Mouse (Mus musculus): ENCODE data around the gene Psma3. TPM values are rescaled to one million over a fixed set of nuclear protein-coding genes. Genes with fewer than 3 reads are reported as not detected.
A peak's percentile ranks its signal among the peaks of the same experiment; 100 is the strongest.

Psma3 gene
- 100 to 1,000 TPM; 232 TPM for total RNA-seq (2021)
- long read RNA-seq, experiment 1, transcript Psma3-203 (10 exons, 1,027 nt): minor isoform, 5 of 176 reads
- long read RNA-seq, experiment 1, transcript Psma3-206 (11 exons, 1,394 nt): minor isoform, 7 of 176 reads
- long read RNA-seq, experiment 1, transcript Psma3-201 (11 exons, 875 nt): minor isoform, 7 of 176 reads
- long read RNA-seq, experiment 1, transcript Psma3-202 (11 exons, 2,846 nt): major isoform, 121 of 176 reads
- long read RNA-seq, experiment 1, partial matches to known transcripts: 5 of 176 reads
- long read RNA-seq, experiment 1, other reads (novel, unspliced or antisense): 31 of 176 reads
- long read RNA-seq, experiment 2, transcript Psma3-203 (10 exons, 1,027 nt): minor isoform, 10 of 358 reads
- long read RNA-seq, experiment 2, transcript Psma3-201 (11 exons, 875 nt): minor isoform, 26 of 358 reads
- long read RNA-seq, experiment 2, transcript Psma3-202 (11 exons, 2,846 nt): major isoform, 214 of 358 reads
- long read RNA-seq, experiment 2, transcript Psma3-206 (11 exons, 1,394 nt): minor isoform, 7 of 358 reads
- long read RNA-seq, experiment 2, partial matches to known transcripts: 3 of 358 reads
- long read RNA-seq, experiment 2, other reads (novel, unspliced or antisense): 96 of 358 reads

- DNase-seq (ENCODE audit: low spot score in 2 of 2): peak; percentile 89 to 93
Measured at GRCm38 (mm10) chr12:70974441-70975266, at the start of gene Psma3. Gene Psma3, plus strand, starts transcription at chr12:70974621.

GRCm38 (mm10) chr12:70929781-70930180 is 44.6 kb upstream of the Psma3 start:
- DNase-seq (ENCODE audit: low spot score in 2 of 2): no peak

- no peak for DNase-seq (ENCODE audit: low spot score in 2 of 2)
Measured at GRCm38 (mm10) chr12:70937150-70937549, 37.3 kb upstream of the Psma3 start.

GRCm38 (mm10) chr12:70937571-70938384 is 36.6 kb upstream of the Psma3 start, which contains the start of gene Actr10:
Gene Actr10, plus strand, starts transcription at chr12:70937857.
- DNase-seq (ENCODE audit: low spot score in 2 of 2): peak; percentile 87 to 92

GRCm38 (mm10) chr12:70940806-70941205 is 33.6 kb upstream of the Psma3 start:
- DNase-seq (ENCODE audit: low spot score in 2 of 2): no peak

- no peak for DNase-seq (ENCODE audit: low spot score in 2 of 2)
Measured at GRCm38 (mm10) chr12:70944181-70944580, 30.2 kb upstream of the Psma3 start.

- DNase-seq (ENCODE audit: low spot score in 2 of 2): no peak
Measured at GRCm38 (mm10) chr12:70946585-70947256, 27.7 kb upstream of the Psma3 start.

GRCm38 (mm10) chr12:70958640-70959039 is 15.8 kb upstream of the Psma3 start:
- no peak for DNase-seq (ENCODE audit: low spot score in 2 of 2)

GRCm38 (mm10) chr12:70967581-70967980 is 6.8 kb upstream of the Psma3 start:
- peak in 1 of 2 experiments; percentile 6 for DNase-seq (ENCODE audit: low spot score in 2 of 2)

- DNase-seq (ENCODE audit: low spot score in 2 of 2): peak; percentile 81 to 82
Measured at GRCm38 (mm10) chr12:70968141-70968790, 6.2 kb upstream of the Psma3 start.

- peak; percentile 91 to 94 for DNase-seq (ENCODE audit: low spot score in 2 of 2)
Measured at GRCm38 (mm10) chr12:70968791-70969307, 5.6 kb upstream of the Psma3 start.

GRCm38 (mm10) chr12:70969485-70970184 is 4.8 kb upstream of the Psma3 start:
- peak; percentile 58 to 76 for DNase-seq (ENCODE audit: low spot score in 2 of 2)

- DNase-seq (ENCODE audit: low spot score in 2 of 2): no peak
Measured at GRCm38 (mm10) chr12:70973831-70974230, 590 bp upstream of the Psma3 start.

GRCm38 (mm10) chr12:70975406-70975805 is 985 bp downstream of the Psma3 start:
- no peak for DNase-seq (ENCODE audit: low spot score in 2 of 2)

- no peak for DNase-seq (ENCODE audit: low spot score in 2 of 2)
Measured at GRCm38 (mm10) chr12:70975891-70976290, 1.5 kb downstream of the Psma3 start.

GRCm38 (mm10) chr12:70978345-70978744 is 3.9 kb downstream of the Psma3 start:
- DNase-seq (ENCODE audit: low spot score in 2 of 2): no peak

GRCm38 (mm10) chr12:70984855-70985550 is 10.6 kb downstream of the Psma3 start:
- no peak for DNase-seq (ENCODE audit: low spot score in 2 of 2)

GRCm38 (mm10) chr12:70997225-70997624 is 22.8 kb downstream of the Psma3 start:
- DNase-seq (ENCODE audit: low spot score in 2 of 2): no peak

Data from layer of hippocampus, postnatal 14 days (tissue).